Mouse (Mus musculus): ENCODE measurements around the gene Rnd1. TPM values are rescaled to one million over a fixed set of nuclear protein-coding genes. Genes with fewer than 3 reads are reported as not detected.

Rnd1 gene
- polyA plus RNA-seq, 1 experiment = 3.4 TPM

GRCm38 (mm10) chr15:98695726-98696125, 18.5 kb upstream of the Rnd1 start:
- Histone ChIP-seq H3K4me1 (ENCODE audit: control insufficient read depth, insufficient read depth, insufficient read length) (no peaks in the 10 kb centered on the region), H3K27me3 (ENCODE audit: control insufficient read depth, insufficient read depth, low read length) (no peaks in the 10 kb centered on the region; the same call in none of the 2 replicates), H3K4me3 (ENCODE audit: extremely low read depth, insufficient read depth, insufficient read length) (no peak overlapping the region), H3K36me3 (ENCODE audit: control insufficient read depth, insufficient read depth, low read length) (no peaks in the 10 kb centered on the region), H3K27ac (ENCODE audit: insufficient read depth, low read length) (no peak overlapping the region)
- TF ChIP-seq CTCF (IDR thresholded peaks at IDR 0.05; ENCODE audit: extremely low read depth, insufficient read depth, insufficient read length, insufficient replicate concordance) (no peak), POLR2A (IDR thresholded peaks at IDR 0.05; ENCODE audit: low read depth, low read length) (no peak)
- WGBS = 63% methylated on average over 9 of the region's 9 CpGs
- no peak for DNase-seq (ENCODE audit: low read depth in 1 of 2, low spot score in 2 of 2)

- no peak for DNase-seq (ENCODE audit: low read depth in 1 of 2, low spot score in 2 of 2)
- TF ChIP-seq CTCF (IDR thresholded peaks at IDR 0.05; ENCODE audit: extremely low read depth, insufficient read depth, insufficient read length, insufficient replicate concordance) (no peak), POLR2A (IDR thresholded peaks at IDR 0.05; ENCODE audit: low read depth, low read length) (no peak)
- no peaks in the 10 kb centered on the region for H3K4me1 ChIP-seq (ENCODE audit: control insufficient read depth, insufficient read depth, insufficient read length)
- no peaks in the 10 kb centered on the region; the same call in 1 of the 2 replicates for H3K27me3 ChIP-seq (ENCODE audit: control insufficient read depth, insufficient read depth, low read length)
- H3K36me3 ChIP-seq (ENCODE audit: control insufficient read depth, insufficient read depth, low read length) = no peaks in the 10 kb centered on the region
- no peak overlapping the region for H3K4me3 ChIP-seq (ENCODE audit: extremely low read depth, insufficient read depth, insufficient read length)
- no peak overlapping the region for H3K27ac ChIP-seq (ENCODE audit: insufficient read depth, low read length)
- WGBS = 66% methylated on average over 11 of the region's 11 CpGs
Measured at GRCm38 (mm10) chr15:98692171-98692715, 15.0 kb upstream of the Rnd1 start.

- H3K4me3 ChIP-seq (ENCODE audit: extremely low read depth, insufficient read depth, insufficient read length) = no peak overlapping the region
- WGBS = 97% methylated on average over 7 of the region's 7 CpGs
- TF ChIP-seq POLR2A (IDR thresholded peaks at IDR 0.05; ENCODE audit: low read depth, low read length) (no peak), CTCF (IDR thresholded peaks at IDR 0.05; ENCODE audit: extremely low read depth, insufficient read depth, insufficient read length, insufficient replicate concordance) (no peak)
- no peaks in the 10 kb centered on the region; the same call in 1 of the 2 replicates for H3K27me3 ChIP-seq (ENCODE audit: control insufficient read depth, insufficient read depth, low read length)
- H3K27ac ChIP-seq (ENCODE audit: insufficient read depth, low read length) = no peak overlapping the region
- no peaks in the 10 kb centered on the region for H3K4me1 ChIP-seq (ENCODE audit: control insufficient read depth, insufficient read depth, insufficient read length)
- DNase-seq (ENCODE audit: low read depth in 1 of 2, low spot score in 2 of 2) = no peak
- no peaks in the 10 kb centered on the region for H3K36me3 ChIP-seq (ENCODE audit: control insufficient read depth, insufficient read depth, low read length)
Measured at GRCm38 (mm10) chr15:98691486-98692147, 14.4 kb upstream of the Rnd1 start.

- no peak overlapping the region for H3K27ac ChIP-seq (ENCODE audit: insufficient read depth, low read length)
- 68% methylated on average over 2 of the region's 2 CpGs for WGBS
- no peak for DNase-seq (ENCODE audit: low read depth in 1 of 2, low spot score in 2 of 2)
- no peaks in the 10 kb centered on the region for H3K36me3 ChIP-seq (ENCODE audit: control insufficient read depth, insufficient read depth, low read length)
- H3K4me3 ChIP-seq (ENCODE audit: extremely low read depth, insufficient read depth, insufficient read length) = no peak overlapping the region
- H3K27me3 ChIP-seq (ENCODE audit: control insufficient read depth, insufficient read depth, low read length) = no peaks in the 10 kb centered on the region
- TF ChIP-seq CTCF (IDR thresholded peaks at IDR 0.05; ENCODE audit: extremely low read depth, insufficient read depth, insufficient read length, insufficient replicate concordance) (no peak), POLR2A (IDR thresholded peaks at IDR 0.05; ENCODE audit: low read depth, low read length) (no peak)
- H3K4me1 ChIP-seq (ENCODE audit: control insufficient read depth, insufficient read depth, insufficient read length) = no peaks in the 10 kb centered on the region
Measured at GRCm38 (mm10) chr15:98689682-98690081, 12.4 kb upstream of the Rnd1 start.

GRCm38 (mm10) chr15:98685926-98686325, 8.7 kb upstream of the Rnd1 start:
- Histone ChIP-seq H3K27me3 (ENCODE audit: control insufficient read depth, insufficient read depth, low read length) (no peaks in the 10 kb centered on the region), H3K4me1 (ENCODE audit: control insufficient read depth, insufficient read depth, insufficient read length) (no peaks in the 10 kb centered on the region), H3K27ac (ENCODE audit: insufficient read depth, low read length) (no peak overlapping the region), H3K4me3 (ENCODE audit: extremely low read depth, insufficient read depth, insufficient read length) (no peak overlapping the region), H3K36me3 (ENCODE audit: control insufficient read depth, insufficient read depth, low read length) (no peaks in the 10 kb centered on the region)
- no peak for DNase-seq (ENCODE audit: low read depth in 1 of 2, low spot score in 2 of 2)
- WGBS = 79% methylated on average over 3 of the region's 3 CpGs
- no peak for TF ChIP-seq CTCF (IDR thresholded peaks at IDR 0.05; ENCODE audit: extremely low read depth, insufficient read depth, insufficient read length, insufficient replicate concordance)
- TF ChIP-seq POLR2A (IDR thresholded peaks at IDR 0.05; ENCODE audit: low read depth, low read length) = no peak

GRCm38 (mm10) chr15:98683746-98684145, 6.5 kb upstream of the Rnd1 start:
- DNase-seq (ENCODE audit: low read depth in 1 of 2, low spot score in 2 of 2) = no peak
- H3K27me3 ChIP-seq (ENCODE audit: control insufficient read depth, insufficient read depth, low read length) = no peaks in the 10 kb centered on the region; the same call in 1 of the 2 replicates
- no peaks in the 10 kb centered on the region for H3K4me1 ChIP-seq (ENCODE audit: control insufficient read depth, insufficient read depth, insufficient read length)
- WGBS = 18% methylated on average over 1 of the region's 1 CpGs
- no peak overlapping the region for H3K27ac ChIP-seq (ENCODE audit: insufficient read depth, low read length)
- no peak overlapping the region for H3K4me3 ChIP-seq (ENCODE audit: extremely low read depth, insufficient read depth, insufficient read length)
- TF ChIP-seq POLR2A (IDR thresholded peaks at IDR 0.05; ENCODE audit: low read depth, low read length) (no peak), CTCF (IDR thresholded peaks at IDR 0.05; ENCODE audit: extremely low read depth, insufficient read depth, insufficient read length, insufficient replicate concordance) (no peak)
- no peaks in the 10 kb centered on the region for H3K36me3 ChIP-seq (ENCODE audit: control insufficient read depth, insufficient read depth, low read length)

- no peak for TF ChIP-seq CTCF (IDR thresholded peaks at IDR 0.05; ENCODE audit: extremely low read depth, insufficient read depth, insufficient read length, insufficient replicate concordance)
- TF ChIP-seq POLR2A (IDR thresholded peaks at IDR 0.05; ENCODE audit: low read depth, low read length) = no peak
- Histone ChIP-seq H3K4me1 (ENCODE audit: control insufficient read depth, insufficient read depth, insufficient read length) (no peaks in the 10 kb centered on the region), H3K27ac (ENCODE audit: insufficient read depth, low read length) (no peak overlapping the region), H3K4me3 (ENCODE audit: extremely low read depth, insufficient read depth, insufficient read length) (no peak overlapping the region), H3K27me3 (ENCODE audit: control insufficient read depth, insufficient read depth, low read length) (no peaks in the 10 kb centered on the region; the same call in 1 of the 2 replicates), H3K36me3 (ENCODE audit: control insufficient read depth, insufficient read depth, low read length) (no peaks in the 10 kb centered on the region)
- no peak for DNase-seq (ENCODE audit: low read depth in 1 of 2, low spot score in 2 of 2)
- 52% methylated on average over 10 of the region's 10 CpGs for WGBS
Measured at GRCm38 (mm10) chr15:98683177-98683576, 5.9 kb upstream of the Rnd1 start.
